Mouse (Mus musculus): Measurements from ENCODE around the gene Tti1.

DNA sequence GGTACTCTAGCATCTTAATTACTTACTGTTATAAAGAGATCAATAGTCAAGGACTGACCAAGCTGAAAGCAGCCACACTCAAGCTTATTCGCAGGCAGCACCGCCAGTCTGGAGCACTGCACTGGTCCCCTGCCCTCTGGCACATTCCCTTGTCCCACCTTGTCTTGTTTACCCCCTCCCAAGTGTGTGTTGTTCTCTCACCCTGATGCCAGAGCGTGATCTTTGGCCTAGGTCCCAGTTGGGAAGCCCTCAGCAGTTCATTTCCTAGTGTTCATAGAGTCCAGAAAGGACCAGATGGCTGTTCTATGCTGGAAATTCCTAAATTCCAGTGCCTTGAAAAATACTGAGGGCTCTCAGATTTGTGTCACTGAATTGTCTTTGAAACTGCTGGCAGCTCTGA, 28.8 kb upstream of the Tti1 start:
- no peak for TF ChIP-seq CTCF (IDR thresholded peaks at IDR 0.05; ENCODE audit: low read depth)
- no peak for TF ChIP-seq EP300 (optimal IDR thresholded peaks at IDR 0.05)
